Comparison of ENCODE assay signal across 12 mouse cellular contexts in genomic region chrX:71434860-71435259, GRCm38 (mm10). TPM values are rescaled to one million over a fixed set of nuclear protein-coding genes. Genes with fewer than 3 reads are reported as not detected.
DNase-seq lines count a peak whose midpoint lies in the region; ATAC-seq lines count a peak whose summit lies in the region.
"Had no signal": no experiment of that assay in that cellular context is flagged by ENCODE, and none has a peak within 500 bp of the region (broad histone marks: within the 10 kb centered on the region; RNA-seq: fewer than 3 reads in every experiment).

No protein-coding gene starts in this region.

- H3K9ac ChIP-seq in neural tube, embryonic 11.5 days (ENCODE audit: low read length): no peak overlapping the region
- H3K9ac ChIP-seq in hindbrain, embryonic 13.5 days: no peak overlapping the region
- no peak overlapping the region for H3K9ac ChIP-seq in neural tube, embryonic 13.5 days
- H3K9ac ChIP-seq: liver, embryonic 15.5 days had no signal

- 48% methylated on average over 8 of the region's 8 CpGs for WGBS in neural tube, embryonic 11.5 days
- 28% methylated on average over 8 of the region's 8 CpGs for WGBS in hindbrain, embryonic 13.5 days
- 39% methylated on average over 8 of the region's 8 CpGs for WGBS in neural tube, embryonic 13.5 days

- no peak overlapping the region for H3K4me2 ChIP-seq in neural tube, embryonic 11.5 days (ENCODE audit: low read depth)
- H3K4me2 ChIP-seq in hindbrain, embryonic 13.5 days: no peak overlapping the region
- no peak overlapping the region for H3K4me2 ChIP-seq in neural tube, embryonic 13.5 days
- H3K4me2 ChIP-seq: liver, embryonic 15.5 days had no signal

- H3K36me3 ChIP-seq in neural tube, embryonic 11.5 days (ENCODE audit: control insufficient read depth, insufficient read depth, low read length): no peaks in the 10 kb centered on the region
- 0 out of 2 replicates have a peak, but pooled peaks cover 4% of the 10 kb centered on the region for H3K36me3 ChIP-seq in hindbrain, embryonic 13.5 days
- no peaks in the 10 kb centered on the region for H3K36me3 ChIP-seq in neural tube, embryonic 13.5 days
- H3K36me3 ChIP-seq: liver, embryonic 15.5 days had no signal

- DNase-seq in neural tube, embryonic 11.5 days (ENCODE audit: low spot score): peak; percentile 18
- no peak for DNase-seq in neural tube, embryonic 10.5 days (ENCODE audit: extremely low spot score, low spot score)
- DNase-seq in embryo, embryonic 9.5 days (ENCODE audit: extremely low spot score): peak; percentile 1
- no peak for DNase-seq in spleen, postnatal 10 days (ENCODE audit: low spot score in 2 of 2)
- DNase-seq in kidney, adult 8-10 months: no peak
- no peak for DNase-seq in layer of hippocampus, postnatal 14 days (ENCODE audit: low spot score in 2 of 2)
- DNase-seq: kidney, postnatal 25 days had no signal

- H3K27ac ChIP-seq in neural tube, embryonic 11.5 days (ENCODE audit: low read depth, low read length): no peak overlapping the region
- no peak overlapping the region for H3K27ac ChIP-seq in hindbrain, embryonic 13.5 days
- H3K27ac ChIP-seq in neural tube, embryonic 13.5 days (replicated peaks): no peak overlapping the region
- H3K27ac ChIP-seq: liver, embryonic 15.5 days had no signal

- H3K9me3 ChIP-seq in neural tube, embryonic 11.5 days (ENCODE audit: control insufficient read depth, low read length): no peaks in the 10 kb centered on the region
- no peaks in the 10 kb centered on the region for H3K9me3 ChIP-seq in hindbrain, embryonic 13.5 days
- H3K9me3 ChIP-seq in neural tube, embryonic 13.5 days: no peaks in the 10 kb centered on the region
- H3K9me3 ChIP-seq: liver, embryonic 15.5 days had no signal

- H3K27me3 ChIP-seq in neural tube, embryonic 11.5 days (ENCODE audit: control insufficient read depth, insufficient read depth, low read length): no peaks in the 10 kb centered on the region
- H3K27me3 ChIP-seq in hindbrain, embryonic 13.5 days: 0 out of 2 replicates have a peak, but pooled peaks cover 3% of the 10 kb centered on the region
- H3K27me3 ChIP-seq in neural tube, embryonic 13.5 days: no peaks in the 10 kb centered on the region; the same call in 1 of the 2 replicates
- H3K27me3 ChIP-seq: liver, embryonic 15.5 days had no signal

- H3K4me3 ChIP-seq in neural tube, embryonic 11.5 days (ENCODE audit: low read depth, low read length): no peak overlapping the region
- no peak overlapping the region for H3K4me3 ChIP-seq in hindbrain, embryonic 13.5 days
- no peak overlapping the region for H3K4me3 ChIP-seq in neural tube, embryonic 13.5 days
- H3K4me3 ChIP-seq: liver, embryonic 15.5 days had no signal

- no peaks in the 10 kb centered on the region for H3K4me1 ChIP-seq in neural tube, embryonic 11.5 days (ENCODE audit: control insufficient read depth, insufficient read depth, low read length)
- peaks cover 3% of the 10 kb centered on the region; the same call in 1 of the 2 replicates for H3K4me1 ChIP-seq in hindbrain, embryonic 13.5 days (replicated peaks)
- H3K4me1 ChIP-seq in neural tube, embryonic 13.5 days (replicated peaks): no peaks in the 10 kb centered on the region; the same call in 1 of the 2 replicates

- ATAC-seq in neural tube, embryonic 11.5 days (ENCODE audit: insufficient read depth, low FRiP score, low TSS enrichment): peak; percentile 63; the same call in 1 of the 2 replicates
- 0 out of 2 replicates have a peak, but pooled peaks have one; percentile 32 for ATAC-seq in hindbrain, embryonic 13.5 days (ENCODE audit: low FRiP score)
- ATAC-seq in neural tube, embryonic 13.5 days (ENCODE audit: low read depth): peak; percentile 40; the same call in 1 of the 2 replicates
- ATAC-seq: CD4-positive, CD25-positive, alpha-beta regulatory T cell, adult 4 months; Patski had no signal

RNA-seq across cellular contexts. Expression of gene Cd99l2, which starts 57.8 kb away (rescaled TPM):
- 28.7 and 33.4 TPM in 2 replicates for polyA plus RNA-seq in neural tube, embryonic 11.5 days (2014; fragmentation: Nextera tagmentation; extraction: Ambion mirVana)
- 64.1 and 67.0 TPM in 2 replicates for polyA plus RNA-seq in hindbrain, embryonic 13.5 days (2015; fragmentation: Nextera tagmentation; extraction: Ambion mirVana)
- 67.6 and 76.2 TPM in 2 replicates for polyA plus RNA-seq in neural tube, embryonic 13.5 days (2015; fragmentation: Nextera tagmentation; extraction: Ambion mirVana)
- total RNA-seq in layer of hippocampus, postnatal 14 days (2021): 10 to 100 TPM; 55.2 to 56.2 TPM

Comparison
In these comparisons a context has a peak if more than half of its experiments do, and no peak if none do; other contexts are left out.
1. DNase-seq: peak in neural tube, embryonic 11.5 days (single experiment) and embryo, embryonic 9.5 days (single experiment); none in neural tube, embryonic 10.5 days (single experiment), spleen, postnatal 10 days (0 of 2), kidney, adult 8-10 months (0 of 2) and layer of hippocampus, postnatal 14 days (0 of 2).
2. Peak in every context shown above with its lines, with median percentiles within 50 percentile points of each other: ATAC-seq.